Mouse (Mus musculus) lung, postnatal 0 days (tissue): ENCODE results near the gene Ntan1.

ENCODE experiments used
- CTCF ChIP-seq: IDR thresholded peaks from 2 replicates; pipeline ENCODE4 v1.5.1; 2016; ENCODE audit warnings: antibody characterized with exemption, mild to moderate bottlenecking
- EP300 ChIP-seq: IDR thresholded peaks from 2 replicates; pipeline ENCODE4 v1.6.1; 2016; ENCODE audit warnings: antibody characterized with exemption, mild to moderate bottlenecking, control low read depth

DNA sequence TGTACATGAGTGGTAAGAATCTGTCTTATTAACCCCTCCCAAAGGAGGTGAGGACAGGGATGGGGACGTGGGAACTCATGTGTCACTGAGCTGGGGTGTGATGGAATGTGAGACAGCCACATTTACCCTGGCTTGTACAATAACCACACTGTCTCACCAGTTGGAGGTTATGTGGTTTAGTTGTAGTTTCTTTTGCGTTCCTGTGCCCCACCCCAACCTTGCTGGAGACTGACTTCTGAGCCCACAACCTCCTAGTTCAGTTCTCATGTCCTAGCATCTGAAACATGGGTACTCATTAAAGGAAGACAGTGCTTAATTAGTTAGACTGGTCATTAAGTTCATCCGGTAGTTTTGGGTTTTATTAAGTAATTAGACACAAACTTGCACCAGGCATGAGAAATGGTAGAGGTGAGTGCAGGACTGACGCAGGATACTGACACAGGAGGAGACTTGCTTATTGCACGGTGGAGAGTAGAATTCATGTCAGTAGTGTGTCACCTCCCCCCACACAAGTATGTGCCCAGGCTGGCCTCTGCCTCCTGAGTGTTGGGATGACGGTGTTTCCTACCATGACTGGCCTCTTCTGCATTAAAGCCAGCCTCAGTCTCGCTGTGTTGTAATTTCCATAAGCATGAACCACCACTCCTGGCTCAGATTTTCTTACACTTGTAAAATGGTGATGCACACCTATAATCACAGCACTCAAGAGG, 7.3 kb downstream of the Ntan1 start:
- TF ChIP-seq CTCF (no peak), EP300 (no peak)
